Mouse (Mus musculus) right cerebral cortex, adult 2 months (tissue): ENCODE measurements around the gene Tmem86b.
"Not testable (repeated sequence)": the region's sequence is repeated elsewhere in the genome, so short reads cannot be mapped to it uniquely, and the experiment has no call there.

Source experiments
- DNase-seq, 2 experiments: peaks; one replicate each; pipeline ENCODE4 v3.0.0; 2021 to 2022; ENCODE audit warnings: low spot score in 2 of 2

Gene Tmem86b

GRCm38 (mm10) chr7:4647992-4648391 lies 16.8 kb upstream of the Tmem86b start:
- no peak for DNase-seq

DNA sequence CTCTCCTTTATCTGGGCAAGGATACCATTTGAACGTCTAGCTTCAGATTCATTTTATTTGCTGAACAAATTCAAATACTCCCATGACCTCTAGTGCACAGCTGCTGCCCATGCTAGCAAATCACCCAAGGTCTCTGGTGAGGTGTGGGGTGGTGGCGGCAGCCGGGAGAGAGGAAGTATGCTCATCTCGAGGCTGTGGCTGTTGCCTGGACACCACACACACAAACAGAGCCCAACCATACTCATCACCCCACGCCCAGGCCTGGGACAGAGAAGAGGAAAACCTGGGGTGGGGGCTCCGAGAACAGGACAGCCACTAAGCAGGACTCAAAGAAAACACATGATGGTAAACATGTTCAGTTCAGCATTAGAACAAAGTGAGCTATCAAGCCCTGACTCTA lies 16.1 kb upstream of the Tmem86b start:
- no peak for DNase-seq

DNA sequence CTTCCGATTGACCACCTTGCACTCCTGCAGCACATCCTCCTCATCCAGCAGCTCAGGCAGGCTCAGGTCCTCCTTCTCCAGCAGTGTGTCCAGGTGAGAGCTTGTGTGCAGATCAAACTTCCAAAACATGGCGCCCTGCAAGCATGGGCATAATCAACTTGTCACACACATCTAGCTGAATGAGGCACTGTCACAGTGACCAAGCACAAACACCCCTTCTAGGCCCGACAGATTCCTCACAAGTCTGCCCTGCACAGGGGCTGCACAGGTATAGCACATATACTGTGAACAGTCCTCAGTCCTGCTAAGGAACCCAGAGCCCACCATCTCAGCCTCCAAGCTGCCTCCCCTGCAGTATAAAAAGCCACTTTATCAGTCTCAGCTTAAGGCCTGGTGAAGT lies 15.6 kb upstream of the Tmem86b start:
- no peak for DNase-seq

- DNase-seq, result no peak
Observed at GRCm38 (mm10) chr7:4643225-4643624, 12.0 kb upstream of the Tmem86b start.

DNA sequence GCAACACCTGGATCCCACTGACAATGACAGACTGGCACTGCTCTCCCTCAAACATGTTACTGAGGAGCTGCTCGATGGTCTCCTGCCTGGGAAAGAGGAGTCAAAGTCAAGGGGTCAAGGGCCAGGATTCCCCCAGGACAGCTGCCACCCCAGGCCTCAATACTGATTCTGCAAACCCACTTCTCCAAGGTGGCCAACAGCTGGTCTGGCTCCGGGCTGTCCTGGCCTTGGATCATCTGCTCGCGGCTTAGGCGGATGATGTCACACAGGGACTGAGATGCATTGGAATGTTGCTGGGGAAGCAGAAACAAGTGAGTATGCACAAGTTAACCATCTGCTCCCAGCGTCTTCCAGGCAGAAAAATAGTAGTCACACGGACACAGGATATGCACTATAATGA lies 10.7 kb upstream of the Tmem86b start:
- DNase-seq, result no peak

GRCm38 (mm10) chr7:4641155-4641554 lies 9.9 kb upstream of the Tmem86b start:
- no peak for DNase-seq

- no peak for DNase-seq
Observed at GRCm38 (mm10) chr7:4636179-4636578, 5.0 kb upstream of the Tmem86b start.

DNA sequence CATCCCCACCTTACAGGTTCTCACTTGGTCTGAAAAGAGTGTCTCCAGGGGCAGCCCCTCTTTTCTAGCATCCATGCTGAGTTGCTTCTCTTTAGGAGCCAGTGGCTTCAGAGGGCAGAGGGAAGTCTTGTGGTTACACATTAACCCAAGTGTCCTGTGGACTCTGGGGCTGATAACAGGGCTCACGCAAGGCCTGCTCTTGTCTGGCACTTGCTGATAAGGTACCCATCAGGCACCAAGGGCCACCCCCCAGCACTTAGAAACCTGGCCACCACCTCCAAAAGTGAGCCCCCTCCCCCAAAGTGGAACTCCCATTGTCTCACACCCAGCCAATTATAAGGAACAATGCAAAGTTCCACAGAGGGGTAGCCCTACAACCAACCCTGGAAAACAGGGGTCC lies 1.0 kb downstream of the Tmem86b start:
- DNase-seq, result no peak

- DNase-seq, result no peak
Observed at GRCm38 (mm10) chr7:4629586-4629985, 1.6 kb downstream of the Tmem86b start.

- DNase-seq, result no peak
Observed at GRCm38 (mm10) chr7:4625928-4626327, 5.3 kb downstream of the Tmem86b start.

GRCm38 (mm10) chr7:4624343-4624742 lies 6.9 kb downstream of the Tmem86b start:
- no peak for DNase-seq

- peak; percentile 49 to 53 for DNase-seq
Observed at GRCm38 (mm10) chr7:4623544-4624189, 7.6 kb downstream of the Tmem86b start.

DNA sequence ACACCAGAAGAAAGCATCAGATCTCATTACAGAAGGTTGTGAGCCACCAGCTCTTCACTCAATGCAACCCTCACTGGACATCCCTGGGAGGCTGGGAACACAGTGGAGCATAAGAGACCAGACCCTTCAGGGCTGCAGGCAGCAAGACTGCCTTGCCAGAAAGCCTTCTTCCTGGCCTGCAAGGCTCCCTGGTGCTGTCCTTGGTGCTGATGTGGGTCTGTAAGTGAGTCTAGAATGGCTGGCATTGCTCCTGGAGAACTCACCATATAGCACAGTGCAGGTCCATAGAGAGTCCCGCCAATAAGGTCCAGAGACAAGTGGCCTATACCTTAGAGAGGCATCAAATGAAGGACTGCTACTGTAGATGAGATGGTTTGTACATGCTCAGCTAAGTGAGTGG lies 11.2 kb downstream of the Tmem86b start:
- no peak for DNase-seq

- no peak for DNase-seq
Observed at GRCm38 (mm10) chr7:4613740-4614403, 17.4 kb downstream of the Tmem86b start.

GRCm38 (mm10) chr7:4612956-4613355 lies 18.3 kb downstream of the Tmem86b start:
- no peak for DNase-seq

DNA sequence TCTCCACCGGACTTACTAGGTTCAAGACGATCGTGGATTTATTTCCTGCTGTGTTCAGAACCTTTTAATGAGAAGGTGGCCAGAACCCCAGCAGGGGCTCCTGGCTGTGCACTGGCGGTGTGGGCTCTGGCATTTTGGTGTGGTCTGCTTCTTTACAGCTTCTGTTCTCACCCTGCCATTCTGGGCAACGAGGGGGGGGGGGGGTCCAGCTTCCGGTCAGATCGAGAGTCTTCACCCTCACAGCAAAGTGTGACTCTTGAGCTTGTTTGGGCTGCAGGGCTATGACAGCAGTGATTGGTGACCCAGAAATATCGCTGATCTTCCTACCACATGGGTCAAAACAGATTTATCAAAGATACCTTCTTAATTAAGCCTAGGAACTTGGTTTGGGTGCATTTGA lies 18.8 kb downstream of the Tmem86b start:
- no peak for DNase-seq

DNA sequence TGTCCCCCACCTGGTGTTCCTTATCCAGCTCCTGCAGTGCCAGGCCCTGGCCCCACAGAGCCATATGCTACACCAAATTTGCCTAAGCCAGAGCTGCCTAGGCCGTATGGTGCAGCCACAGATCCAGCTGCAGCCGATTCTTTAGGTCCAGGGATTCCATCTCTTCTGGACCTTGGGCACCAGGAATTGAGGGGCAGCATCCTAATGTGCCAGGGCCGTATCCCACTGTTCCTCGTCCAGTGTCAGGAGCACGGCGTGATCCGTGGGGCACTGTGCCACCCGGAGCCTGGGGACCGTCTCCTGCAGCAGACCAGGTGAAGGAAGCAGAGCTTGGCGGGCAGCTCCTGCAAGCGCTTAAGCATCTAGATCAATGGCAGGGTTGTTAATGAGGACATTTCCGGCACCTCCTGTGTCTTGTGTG lies 19.3 kb downstream of the Tmem86b start:
- DNase-seq, result no peak

GRCm38 (mm10) chr7:4611511-4611910 lies 19.7 kb downstream of the Tmem86b start:
- no peak for DNase-seq

DNA sequence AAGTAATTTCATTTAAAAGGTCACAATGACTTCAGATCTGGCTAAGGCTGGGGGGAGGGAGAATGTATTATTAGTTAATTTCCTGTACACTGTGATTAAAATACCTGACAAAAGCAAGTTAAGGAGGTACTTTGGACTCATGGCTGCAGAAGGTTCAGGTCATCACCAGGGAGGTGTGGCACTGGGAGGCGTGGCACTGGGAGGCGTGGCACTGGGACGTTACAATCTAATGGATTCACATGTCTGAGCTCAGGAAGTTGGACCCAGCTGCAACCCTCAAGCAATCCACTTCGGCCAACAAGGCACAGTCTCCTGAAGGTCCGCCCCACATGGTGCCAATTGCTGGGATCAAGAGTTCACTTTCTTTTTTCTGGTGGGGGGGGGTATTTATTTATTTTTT lies 23.2 kb downstream of the Tmem86b start:
- DNase-seq, result no peak

DNA sequence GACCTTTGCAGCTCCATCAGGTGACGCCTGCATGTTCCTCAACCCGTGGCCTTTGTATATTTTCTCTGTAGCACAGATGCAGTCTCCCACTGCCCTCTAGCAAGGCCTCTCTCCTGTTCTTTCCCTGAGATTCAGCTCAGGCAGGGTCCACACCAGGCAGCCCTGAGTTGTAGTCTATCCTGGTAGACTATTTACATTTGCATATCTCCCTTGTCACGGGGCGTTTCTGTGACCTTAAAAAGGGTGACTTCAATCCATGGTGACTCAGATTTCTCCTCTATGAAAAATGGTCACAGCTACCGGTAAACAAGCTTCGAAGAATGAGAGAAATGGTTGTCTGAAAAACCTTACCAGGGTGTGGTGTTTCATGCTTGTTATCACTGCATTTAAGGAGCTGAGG lies 27.3 kb downstream of the Tmem86b start, which contains the start of gene Ptprh:
Ptprh (minus strand) TSS at position 169 of the 400 bp plus-strand sequence.
- DNase-seq, result no peak

- DNase-seq, result no peak
Observed at GRCm38 (mm10) chr7:4602969-4603368, 28.3 kb downstream of the Tmem86b start.

- DNase-seq, result not testable (repeated sequence)
Observed at GRCm38 (mm10) chr7:4597046-4597445, 34.2 kb downstream of the Tmem86b start.

DNA sequence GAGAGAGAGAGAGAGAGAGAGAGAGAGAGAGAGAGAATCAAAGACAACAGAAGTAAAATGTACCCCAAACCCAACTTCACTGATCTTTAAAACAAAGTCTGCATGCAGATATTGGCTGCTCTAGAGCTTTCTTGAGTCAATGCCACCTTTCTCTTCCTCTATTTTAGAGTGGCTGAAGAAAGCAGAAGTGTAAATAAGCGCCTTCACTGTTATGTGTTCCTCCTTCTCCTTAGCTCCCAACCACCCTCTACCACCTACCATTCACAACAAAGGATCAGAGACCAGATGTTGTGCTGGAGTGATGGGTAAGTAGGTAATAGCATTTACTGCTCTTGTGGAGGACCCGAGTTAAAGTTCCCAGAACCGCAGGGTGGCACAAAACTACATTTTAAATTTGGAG lies 49.7 kb downstream of the Tmem86b start:
- not testable (repeated sequence) for DNase-seq
